Mouse (Mus musculus): ENCODE data around the gene Tdrd7.

- no peak for TF ChIP-seq CTCF (conservative IDR thresholded peaks at IDR 0.05; ENCODE audit: low read length)
- TF ChIP-seq NANOG (IDR thresholded peaks at IDR 0.05; ENCODE audit: borderline replicate concordance, low read length), result no peak
- TF ChIP-seq POU5F1 (IDR thresholded peaks at IDR 0.05; ENCODE audit: borderline replicate concordance, low read length), result no peak
These were observed 108.6 kb downstream of the Tdrd7 start for GRCm38 (mm10) chr4:46073736-46074135.

All from E14TG2a.4 (cell line).